In genomic region chr4:116506886-116507424, GRCm38 (mm10) we compare ENCODE assay signal across 8 mouse cellular contexts. TPM values are rescaled to one million over a fixed set of nuclear protein-coding genes. Genes with fewer than 3 reads are reported as not detected.
DNase-seq lines count a peak whose midpoint lies in the region; ATAC-seq and TF ChIP-seq lines count a peak whose summit lies in the region.

No protein-coding gene starts in this region.

- DNase-seq in layer of hippocampus, adult 2 months (ENCODE audit: low spot score in 2 of 2): no peak
- DNase-seq in layer of hippocampus, adult 11-12 months (ENCODE audit: low spot score): no peak
- DNase-seq in liver, adult 2 months (ENCODE audit: extremely low read depth, low read depth, low spot score): no peak
- no peak for DNase-seq in urinary bladder, postnatal 14 days (ENCODE audit: low spot score)
- DNase-seq in left cerebral cortex, postnatal 25 days (ENCODE audit: low spot score in 2 of 2): no peak

- TF ChIP-seq CTCF in layer of hippocampus, adult 2 months (conservative IDR thresholded peaks at IDR 0.05): no peak
- no peak for TF ChIP-seq CTCF in liver, adult 2 months (IDR thresholded peaks at IDR 0.05; ENCODE audit: low read depth, low read length)

- TF ChIP-seq POLR2A in liver, adult 2 months (IDR thresholded peaks at IDR 0.05; ENCODE audit: extremely low read depth, insufficient read depth, low read length): no peak; the same call in 1 of the 2 replicates

- intact Hi-C loops in left cerebral cortex, postnatal 25 days (cut with DNase I): loop anchor here (2.0 kb wide), 1 partner anchor 42 kb away; the partner anchor contains the start of gene Mast2

- no peaks in the 10 kb centered on the region for H3K27me3 ChIP-seq in forebrain, embryonic 15.5 days
- H3K27me3 ChIP-seq in liver, adult 2 months (ENCODE audit: control insufficient read depth, insufficient read depth, low read length): no peaks in the 10 kb centered on the region
- H3K27me3 ChIP-seq in stomach, embryonic 16.5 days (ENCODE audit: control insufficient read depth, insufficient read depth, low read length): no peaks in the 10 kb centered on the region

- 0 out of 2 replicates have a peak, but pooled peaks cover 2% of the 10 kb centered on the region for H3K36me3 ChIP-seq in forebrain, embryonic 15.5 days
- H3K36me3 ChIP-seq in liver, adult 2 months (ENCODE audit: control insufficient read depth, insufficient read depth, low read length): no peaks in the 10 kb centered on the region
- no peaks in the 10 kb centered on the region for H3K36me3 ChIP-seq in stomach, embryonic 16.5 days (ENCODE audit: control insufficient read depth, insufficient read depth, low read length)

- peak overlapping the region; percentile 59 for H3K4me2 ChIP-seq in forebrain, embryonic 15.5 days (replicated peaks)
- H3K4me2 ChIP-seq in stomach, embryonic 16.5 days (ENCODE audit: low read depth, low read length): peak overlapping the region; percentile 63

- no peaks in the 10 kb centered on the region for H3K79me2 ChIP-seq in liver, adult 2 months (ENCODE audit: control insufficient read depth, insufficient read depth, low read length)

- H3K27ac ChIP-seq in layer of hippocampus, adult 2 months: peak overlapping the region; percentile 96
- H3K27ac ChIP-seq in forebrain, embryonic 15.5 days (replicated peaks): peak overlapping the region; percentile 91
- H3K27ac ChIP-seq in liver, adult 2 months (replicated peaks; ENCODE audit: insufficient read depth, low read depth, low read length): peak overlapping the region; percentile 21; the same call in 1 of the 2 replicates
- no peak overlapping the region for H3K27ac ChIP-seq in stomach, embryonic 16.5 days (ENCODE audit: low read length)

- H3K4me1 ChIP-seq in forebrain, embryonic 15.5 days: peaks cover 18% of the 10 kb centered on the region
- peaks cover 3% of the 10 kb centered on the region; the same call in 1 of the 2 replicates for H3K4me1 ChIP-seq in liver, adult 2 months (ENCODE audit: control insufficient read depth, insufficient read depth, low read length)
- peaks cover 5% of the 10 kb centered on the region; the same call in 1 of the 2 replicates for H3K4me1 ChIP-seq in stomach, embryonic 16.5 days (ENCODE audit: control insufficient read depth, insufficient read depth, low read length)

- H3K9me3 ChIP-seq in forebrain, embryonic 15.5 days: no peaks in the 10 kb centered on the region
- no peaks in the 10 kb centered on the region for H3K9me3 ChIP-seq in stomach, embryonic 16.5 days (replicated peaks; ENCODE audit: control insufficient read depth, low read length)

- 24% methylated on average over 11 of the region's 11 CpGs for WGBS in forebrain, embryonic 15.5 days
- WGBS in liver, adult 2 months: 30% methylated on average over 11 of the region's 11 CpGs
- WGBS in stomach, embryonic 16.5 days: 20% methylated on average over 11 of the region's 11 CpGs

- ATAC-seq in activated CD4-positive, CD25-positive, alpha-beta regulatory T cell, adult 4 months: peak; percentile 57
- peak; percentile 38 for ATAC-seq in forebrain, embryonic 15.5 days (replicated peaks)
- no peak for ATAC-seq in stomach, embryonic 16.5 days (ENCODE audit: insufficient read depth, low FRiP score)

- H3K9ac ChIP-seq in forebrain, embryonic 15.5 days (replicated peaks): peak overlapping the region; percentile 80
- peak overlapping the region; percentile 66 for H3K9ac ChIP-seq in liver, adult 2 months (ENCODE audit: low read depth, low read length)
- peak overlapping the region; percentile 74 for H3K9ac ChIP-seq in stomach, embryonic 16.5 days (ENCODE audit: low read length)

- H3K4me3 ChIP-seq in layer of hippocampus, adult 2 months: peak overlapping the region; percentile 90
- H3K4me3 ChIP-seq in forebrain, embryonic 15.5 days: peak overlapping the region; percentile 73
- H3K4me3 ChIP-seq in liver, adult 2 months (ENCODE audit: insufficient read depth, low read depth, low read length): peak overlapping the region; percentile 59
- H3K4me3 ChIP-seq in stomach, embryonic 16.5 days (replicated peaks; ENCODE audit: low read length): peak overlapping the region; percentile 54

RNA-seq across cellular contexts. Expression of gene Ipp, which starts 0.4 kb away (rescaled TPM):
- 10 to 100 TPM; 17.5 to 20.1 TPM for total RNA-seq in layer of hippocampus, adult 2 months (2021)
- 10 to 100 TPM in 1 of 2 experiments, 1 to 10 TPM in 1; 9.9 to 16.2 TPM for polyA plus RNA-seq in activated CD4-positive, CD25-positive, alpha-beta regulatory T cell, adult 4 months (2017; shearing (Covaris generic))
- 18.0 and 18.6 TPM in 2 replicates for polyA plus RNA-seq in forebrain, embryonic 15.5 days (2015; fragmentation: Nextera tagmentation; extraction: Ambion mirVana)
- 9.7 and 11.7 TPM in 2 replicates for total RNA-seq in liver, adult 2 months (2014; rRNA removed)
- 2.1 and 2.3 TPM in 2 replicates for polyA plus RNA-seq in liver, adult 2 months (2012; rRNA removed)
- 13.3 and 13.8 TPM in 2 replicates for polyA plus RNA-seq in stomach, embryonic 16.5 days (2015; fragmentation: Nextera tagmentation; extraction: Ambion mirVana)
- total RNA-seq in left cerebral cortex, postnatal 25 days (2021): 10 to 100 TPM; 18.9 to 20.1 TPM

RNA-seq across cellular contexts. Expression of gene Mast2, which starts 43.0 kb away (rescaled TPM):
- 10 to 100 TPM; 88.7 to 98.0 TPM for total RNA-seq in layer of hippocampus, adult 2 months (2021)
- polyA plus RNA-seq in activated CD4-positive, CD25-positive, alpha-beta regulatory T cell, adult 4 months (2017; shearing (Covaris generic)): 1 to 10 TPM; 5.2 to 5.8 TPM
- polyA plus RNA-seq in forebrain, embryonic 15.5 days (2015; fragmentation: Nextera tagmentation; extraction: Ambion mirVana): 53.1 and 56.7 TPM in 2 replicates
- 3.9 and 5.4 TPM in 2 replicates for total RNA-seq in liver, adult 2 months (2014; rRNA removed)
- 11.9 and 20.6 TPM in 2 replicates for polyA plus RNA-seq in liver, adult 2 months (2012; rRNA removed)
- polyA plus RNA-seq in stomach, embryonic 16.5 days (2015; fragmentation: Nextera tagmentation; extraction: Ambion mirVana): 6.6 and 9.5 TPM in 2 replicates
- 100 to 1,000 TPM; 102 to 104 TPM for total RNA-seq in left cerebral cortex, postnatal 25 days (2021)

RNA-seq across cellular contexts. Expression of gene Tmem69, which starts 48.8 kb away (rescaled TPM):
- 10 to 100 TPM; 11.4 to 13.3 TPM for total RNA-seq in layer of hippocampus, adult 2 months (2021)
- 10 to 100 TPM; 25.7 to 29.7 TPM for polyA plus RNA-seq in activated CD4-positive, CD25-positive, alpha-beta regulatory T cell, adult 4 months (2017; shearing (Covaris generic))
- polyA plus RNA-seq in forebrain, embryonic 15.5 days (2015; fragmentation: Nextera tagmentation; extraction: Ambion mirVana): 21.9 and 26.8 TPM in 2 replicates
- 6.8 and 9.8 TPM in 2 replicates for total RNA-seq in liver, adult 2 months (2014; rRNA removed)
- 4.3 and 4.7 TPM in 2 replicates for polyA plus RNA-seq in liver, adult 2 months (2012; rRNA removed)
- polyA plus RNA-seq in stomach, embryonic 16.5 days (2015; fragmentation: Nextera tagmentation; extraction: Ambion mirVana): 23.6 and 24.8 TPM in 2 replicates
- total RNA-seq in left cerebral cortex, postnatal 25 days (2021): 10 to 100 TPM in 1 of 2 experiments, 1 to 10 TPM in 1; 9.8 to 10.6 TPM

RNA-seq across cellular contexts. Expression of gene Gpbp1l1, which starts 50.5 kb away (rescaled TPM):
- 10 to 100 TPM; 38.2 to 45.0 TPM for total RNA-seq in layer of hippocampus, adult 2 months (2021)
- polyA plus RNA-seq in activated CD4-positive, CD25-positive, alpha-beta regulatory T cell, adult 4 months (2017; shearing (Covaris generic)): 100 to 1,000 TPM in 1 of 2 experiments, 10 to 100 TPM in 1; 88.7 to 103 TPM
- polyA plus RNA-seq in forebrain, embryonic 15.5 days (2015; fragmentation: Nextera tagmentation; extraction: Ambion mirVana): 19.7 and 21.8 TPM in 2 replicates
- 72.2 and 76.3 TPM in 2 replicates for total RNA-seq in liver, adult 2 months (2014; rRNA removed)
- 16.7 and 19.9 TPM in 2 replicates for polyA plus RNA-seq in liver, adult 2 months (2012; rRNA removed)
- polyA plus RNA-seq in stomach, embryonic 16.5 days (2015; fragmentation: Nextera tagmentation; extraction: Ambion mirVana): 32.2 and 32.6 TPM in 2 replicates
- 10 to 100 TPM; 40.8 to 43.6 TPM for total RNA-seq in left cerebral cortex, postnatal 25 days (2021)
